Mouse (Mus musculus): ENCODE measurements around the gene Pgls. TPM values are rescaled to one million over a fixed set of nuclear protein-coding genes. Genes with fewer than 3 reads are reported as not detected.

The Pgls gene
- polyA plus RNA-seq, 2 experiments = 45.6 to 104 TPM

GRCm38 (mm10) chr8:71630761-71631160 is 38.8 kb downstream of the Pgls start:
- H3K9me3 ChIP-seq (ENCODE audit: control insufficient read depth, low read length) = no peaks in the 10 kb centered on the region
- no peak for TF ChIP-seq CTCF (IDR thresholded peaks at IDR 0.05; ENCODE audit: low read depth)
- no peak for TF ChIP-seq EP300 (IDR thresholded peaks at IDR 0.05; ENCODE audit: low read depth)
- no peak for ATAC-seq (ENCODE audit: insufficient read depth)
- H3K4me2 ChIP-seq (ENCODE audit: low read depth) = no peak overlapping the region
- 73% methylated on average over 6 of the region's 6 CpGs for WGBS (ENCODE audit: insufficient replicate concordance)
- H3K4me1 ChIP-seq (replicated peaks; ENCODE audit: control insufficient read depth in 2 of 2, insufficient read depth in 2 of 2, low read length in 1 of 2) = peaks cover 7 to 16% of the 10 kb centered on the region in 2 experiments
- H3K4me3 ChIP-seq (ENCODE audit: insufficient read depth in 1 of 2, low read depth in 2 of 2, low read length in 2 of 2) = no peak overlapping the region
- no peaks in the 10 kb centered on the region for H3K36me3 ChIP-seq (replicated peaks; ENCODE audit: control insufficient read depth, insufficient read depth, low read depth)
- H3K9ac ChIP-seq (replicated peaks) = no peak overlapping the region
- peaks cover 27% of the 10 kb centered on the region for H3K27me3 ChIP-seq (ENCODE audit: control insufficient read depth, insufficient read depth, low read length)
- DNase-seq (ENCODE audit: low read depth in 3 of 3, low spot score in 3 of 3) = no peak
- H3K27ac ChIP-seq = no peak overlapping the region

- H3K27ac ChIP-seq = no peak overlapping the region
- no peak overlapping the region for H3K4me3 ChIP-seq (ENCODE audit: insufficient read depth in 1 of 2, low read depth in 2 of 2, low read length in 2 of 2)
- ATAC-seq (ENCODE audit: insufficient read depth) (no peak), DNase-seq (ENCODE audit: low read depth in 3 of 3, low spot score in 3 of 3) (no peak)
- peaks cover 27% of the 10 kb centered on the region for H3K27me3 ChIP-seq (ENCODE audit: control insufficient read depth, insufficient read depth, low read length)
- 31% methylated on average over 2 of the region's 2 CpGs for WGBS (ENCODE audit: insufficient replicate concordance)
- no peak overlapping the region for H3K9ac ChIP-seq (replicated peaks)
- peaks cover 7 to 16% of the 10 kb centered on the region in 2 experiments for H3K4me1 ChIP-seq (replicated peaks; ENCODE audit: control insufficient read depth in 2 of 2, insufficient read depth in 2 of 2, low read length in 1 of 2)
- no peaks in the 10 kb centered on the region for H3K36me3 ChIP-seq (replicated peaks; ENCODE audit: control insufficient read depth, insufficient read depth, low read depth)
- H3K9me3 ChIP-seq (ENCODE audit: control insufficient read depth, low read length) = no peaks in the 10 kb centered on the region
- no peak for TF ChIP-seq CTCF (IDR thresholded peaks at IDR 0.05; ENCODE audit: low read depth)
- H3K4me2 ChIP-seq (ENCODE audit: low read depth) = no peak overlapping the region
These were observed 39.9 kb downstream of the Pgls start for GRCm38 (mm10) chr8:71631897-71632296.

- H3K4me2 ChIP-seq (ENCODE audit: low read depth) = no peak overlapping the region
- no peak for DNase-seq (ENCODE audit: low read depth in 3 of 3, low spot score in 3 of 3)
- H3K9ac ChIP-seq (replicated peaks) = no peak overlapping the region
- WGBS (ENCODE audit: insufficient replicate concordance) = 5% methylated on average over 18 of the region's 22 CpGs
- no peak for TF ChIP-seq EP300 (IDR thresholded peaks at IDR 0.05; ENCODE audit: low read depth)
- peak; percentile 69 for TF ChIP-seq CTCF (IDR thresholded peaks at IDR 0.05; ENCODE audit: low read depth)
- H3K4me1 ChIP-seq (replicated peaks; ENCODE audit: control insufficient read depth in 2 of 2, insufficient read depth in 2 of 2, low read length in 1 of 2) = peaks cover 7 to 13% of the 10 kb centered on the region in 2 experiments
- no peak overlapping the region for H3K4me3 ChIP-seq (ENCODE audit: insufficient read depth in 1 of 2, low read depth in 2 of 2, low read length in 2 of 2)
- no peak overlapping the region for H3K27ac ChIP-seq
- no peak for ATAC-seq (ENCODE audit: insufficient read depth)
- H3K27me3 ChIP-seq (ENCODE audit: control insufficient read depth, insufficient read depth, low read length) = peaks cover 27% of the 10 kb centered on the region
- H3K9me3 ChIP-seq (ENCODE audit: control insufficient read depth, low read length) = no peaks in the 10 kb centered on the region
- no peaks in the 10 kb centered on the region for H3K36me3 ChIP-seq (replicated peaks; ENCODE audit: control insufficient read depth, insufficient read depth, low read depth)
These were observed 41.2 kb downstream of the Pgls start for GRCm38 (mm10) chr8:71633164-71633563.

- H3K9ac ChIP-seq (replicated peaks) = no peak overlapping the region
- ATAC-seq (ENCODE audit: insufficient read depth) (peak; percentile 61), DNase-seq (ENCODE audit: low read depth in 3 of 3, low spot score in 3 of 3) (peak in 1 of 3 experiments; percentile 66)
- no peak overlapping the region for H3K27ac ChIP-seq
- 2% methylated on average over 26 of the region's 26 CpGs for WGBS (ENCODE audit: insufficient replicate concordance)
- no peaks in the 10 kb centered on the region for H3K36me3 ChIP-seq (replicated peaks; ENCODE audit: control insufficient read depth, insufficient read depth, low read depth)
- H3K27me3 ChIP-seq (ENCODE audit: control insufficient read depth, insufficient read depth, low read length) = peaks cover 27% of the 10 kb centered on the region
- peak overlapping the region; percentile 13; the same call in 1 of the 2 replicates for H3K4me2 ChIP-seq (ENCODE audit: low read depth)
- no peaks in the 10 kb centered on the region for H3K9me3 ChIP-seq (ENCODE audit: control insufficient read depth, low read length)
- H3K4me3 ChIP-seq (ENCODE audit: insufficient read depth in 1 of 2, low read depth in 2 of 2, low read length in 2 of 2) = no peak overlapping the region
- peaks cover 7% of the 10 kb centered on the region in 2 experiments; a peak in 3 of 4 replicates for H3K4me1 ChIP-seq (replicated peaks; ENCODE audit: control insufficient read depth in 2 of 2, insufficient read depth in 2 of 2, low read length in 1 of 2)
- no peak for TF ChIP-seq EP300 (IDR thresholded peaks at IDR 0.05; ENCODE audit: low read depth)
- no peak for TF ChIP-seq CTCF (IDR thresholded peaks at IDR 0.05; ENCODE audit: low read depth)
These were observed 42.1 kb downstream of the Pgls start for GRCm38 (mm10) chr8:71633981-71634667.

GRCm38 (mm10) chr8:71637149-71638095 is 45.4 kb downstream of the Pgls start:
- no peaks in the 10 kb centered on the region for H3K9me3 ChIP-seq (ENCODE audit: control insufficient read depth, low read length)
- WGBS (ENCODE audit: insufficient replicate concordance) = 65% methylated on average over 8 of the region's 8 CpGs
- peaks cover 13% of the 10 kb centered on the region for H3K27me3 ChIP-seq (ENCODE audit: control insufficient read depth, insufficient read depth, low read length)

More at GRCm38 (mm10) chr8:71637149-71638095, 45.4 kb downstream of the Pgls start:
- no peak overlapping the region for H3K9ac ChIP-seq (replicated peaks)
- no peak overlapping the region for H3K4me2 ChIP-seq (ENCODE audit: low read depth)
- H3K4me1 ChIP-seq (replicated peaks; ENCODE audit: control insufficient read depth in 2 of 2, insufficient read depth in 2 of 2, low read length in 1 of 2) = peaks cover 0 to 2% of the 10 kb centered on the region in 2 experiments; a peak in 2 of 4 replicates
- ATAC-seq (ENCODE audit: insufficient read depth) (no peak), DNase-seq (ENCODE audit: low read depth in 3 of 3, low spot score in 3 of 3) (no peak)
- H3K4me3 ChIP-seq (ENCODE audit: insufficient read depth in 1 of 2, low read depth in 2 of 2, low read length in 2 of 2) = no peak overlapping the region
- no peaks in the 10 kb centered on the region for H3K36me3 ChIP-seq (replicated peaks; ENCODE audit: control insufficient read depth, insufficient read depth, low read depth)
- TF ChIP-seq CTCF (IDR thresholded peaks at IDR 0.05; ENCODE audit: low read depth) = no peak
- no peak for TF ChIP-seq EP300 (IDR thresholded peaks at IDR 0.05; ENCODE audit: low read depth)
- no peak overlapping the region for H3K27ac ChIP-seq

Data from liver, embryonic 14.5 days (tissue).